Mouse (Mus musculus) embryonic facial prominence, embryonic 15.5 days (tissue): Measurements from ENCODE around the gene Irak1bp1. TPM values are rescaled to one million over a fixed set of nuclear protein-coding genes. Genes with fewer than 3 reads are reported as not detected.

Source experiments
- ATAC-seq: fragments of 200-750 bp; cut with Nextera tagmentation; 2 replicates; pipeline ENCODE4 v1.8.0; 2017; ENCODE audit warnings: low read depth, moderate TSS enrichment; ENCODE audit not compliant: insufficient number of reproducible peaks, low FRiP score, low TSS enrichment
- H3K27ac ChIP-seq: fragments of 300-500 bp; sonication (generic); replicated peaks from 2 replicates; pipeline ENCODE4 v1.5.1; 2015; ENCODE audit warnings: mild to moderate bottlenecking, inconsistent platforms
- H3K27me3 ChIP-seq: fragments of 300-500 bp; sonication (generic); 2 replicates; pipeline ENCODE4 v1.6.1; 2015; ENCODE audit warnings: inconsistent platforms
- H3K36me3 ChIP-seq: fragments of 300-500 bp; sonication (generic); 2 replicates; pipeline ENCODE4 v1.6.1; 2015; ENCODE audit warnings: mild to moderate bottlenecking, inconsistent platforms
- H3K4me1 ChIP-seq: fragments of 300-500 bp; sonication (generic); 2 replicates; pipeline ENCODE4 v1.6.1; 2015; ENCODE audit warnings: inconsistent platforms
- H3K4me2 ChIP-seq: fragments of 300-500 bp; sonication (generic); replicated peaks from 2 replicates; pipeline ENCODE4 v1.6.1; 2015; ENCODE audit warnings: mild to moderate bottlenecking, inconsistent platforms
- H3K4me3 ChIP-seq: fragments of 300-500 bp; sonication (generic); replicated peaks from 2 replicates; pipeline ENCODE4 v1.5.1; 2015; ENCODE audit warnings: mild to moderate bottlenecking, inconsistent platforms
- H3K9ac ChIP-seq: fragments of 300-500 bp; sonication (generic); 2 replicates; pipeline ENCODE4 v1.6.1; 2015; ENCODE audit warnings: inconsistent platforms
- H3K9me3 ChIP-seq: fragments of 300-500 bp; sonication (generic); replicated peaks from 2 replicates; pipeline ENCODE4 v1.6.1; 2016; ENCODE audit warnings: inconsistent platforms
- WGBS: fragments of 180-500 bp; shearing (Covaris S2); methylation state at CpG from one replicate; pipeline ENCODE4 v1.1.7; 2015; 5-methylcytosine and 5-hydroxymethylcytosine counted together
- polyA plus RNA-seq: library from polyadenylated mRNA; unstranded; fragments of >200 nt; fragmentation: Nextera tagmentation; extraction: Ambion mirVana; gene quantifications from 2 replicates; pipeline ENCODE4 v1.2.1, GENCODE M21; 2015

Gene Irak1bp1
- polyA plus RNA-seq, 1 experiment from 2014 or later, result 20.4 TPM

DNA sequence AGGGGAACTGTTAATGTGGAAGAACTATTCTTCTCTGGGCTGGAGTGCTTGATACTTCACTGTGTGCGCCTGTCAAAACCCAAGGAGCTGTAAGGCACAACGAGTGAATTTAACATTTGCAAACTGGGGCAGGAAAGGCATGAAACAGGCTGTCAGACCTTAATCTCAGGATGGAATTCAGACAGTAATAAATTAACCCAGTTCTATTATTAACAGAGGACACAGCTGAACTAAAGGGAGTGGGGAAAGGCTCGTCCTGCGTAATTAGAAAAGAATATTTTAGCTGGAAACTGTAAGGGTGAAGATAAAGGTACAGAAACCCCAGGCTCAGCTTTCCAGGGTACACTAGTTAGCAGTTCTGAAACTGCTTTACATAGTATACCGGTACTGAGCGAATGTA is 6.6 kb downstream of the Irak1bp1 start:
- Histone ChIP-seq H3K4me2 (no peak overlapping the region), H3K36me3 (peaks cover 9% of the 10 kb centered on the region; the same call in 1 of the 2 replicates), H3K9me3 (no peaks in the 10 kb centered on the region), H3K27me3 (no peaks in the 10 kb centered on the region), H3K9ac (no peak overlapping the region), H3K4me1 (no peaks in the 10 kb centered on the region), H3K4me3 (no peak overlapping the region), H3K27ac (no peak overlapping the region)
- 84% methylated on average over 6 of the region's 6 CpGs for WGBS
- no peak for ATAC-seq

DNA sequence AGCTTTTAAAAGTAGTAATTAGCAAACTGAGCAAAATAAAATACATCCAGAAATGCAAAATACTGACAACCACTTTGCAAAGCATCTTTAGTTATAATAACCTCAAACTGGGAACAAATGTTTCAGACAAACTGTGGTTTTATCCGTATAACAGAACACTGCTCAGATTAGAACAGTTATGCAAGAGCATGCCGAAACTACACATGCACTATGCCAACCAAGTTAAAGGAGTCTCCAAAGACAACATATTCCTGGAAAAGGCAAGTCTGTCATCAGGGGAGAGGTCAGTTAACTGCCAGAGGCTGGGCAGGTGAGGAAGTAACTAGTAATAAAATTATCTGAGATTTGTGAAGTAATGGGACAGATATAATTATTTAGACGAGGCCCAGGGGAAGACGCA is 13.3 kb downstream of the Irak1bp1 start:
- Histone ChIP-seq H3K9ac (no peak overlapping the region), H3K4me1 (no peaks in the 10 kb centered on the region), H3K27ac (no peak overlapping the region), H3K27me3 (no peaks in the 10 kb centered on the region), H3K4me3 (no peak overlapping the region), H3K36me3 (peaks cover 9% of the 10 kb centered on the region; the same call in 1 of the 2 replicates), H3K9me3 (no peaks in the 10 kb centered on the region), H3K4me2 (no peak overlapping the region)
- ATAC-seq, result no peak
- 84% methylated on average over 4 of the region's 4 CpGs for WGBS

- Histone ChIP-seq H3K4me2 (no peak overlapping the region), H3K4me1 (no peaks in the 10 kb centered on the region), H3K36me3 (no peaks in the 10 kb centered on the region), H3K27ac (no peak overlapping the region), H3K4me3 (no peak overlapping the region), H3K9ac (no peak overlapping the region), H3K9me3 (no peaks in the 10 kb centered on the region), H3K27me3 (no peaks in the 10 kb centered on the region)
- no peak for ATAC-seq
- WGBS, result 48% methylated on average over 2 of the region's 2 CpGs
Observed at GRCm38 (mm10) chr9:82854040-82854439, 24.7 kb downstream of the Irak1bp1 start.

DNA sequence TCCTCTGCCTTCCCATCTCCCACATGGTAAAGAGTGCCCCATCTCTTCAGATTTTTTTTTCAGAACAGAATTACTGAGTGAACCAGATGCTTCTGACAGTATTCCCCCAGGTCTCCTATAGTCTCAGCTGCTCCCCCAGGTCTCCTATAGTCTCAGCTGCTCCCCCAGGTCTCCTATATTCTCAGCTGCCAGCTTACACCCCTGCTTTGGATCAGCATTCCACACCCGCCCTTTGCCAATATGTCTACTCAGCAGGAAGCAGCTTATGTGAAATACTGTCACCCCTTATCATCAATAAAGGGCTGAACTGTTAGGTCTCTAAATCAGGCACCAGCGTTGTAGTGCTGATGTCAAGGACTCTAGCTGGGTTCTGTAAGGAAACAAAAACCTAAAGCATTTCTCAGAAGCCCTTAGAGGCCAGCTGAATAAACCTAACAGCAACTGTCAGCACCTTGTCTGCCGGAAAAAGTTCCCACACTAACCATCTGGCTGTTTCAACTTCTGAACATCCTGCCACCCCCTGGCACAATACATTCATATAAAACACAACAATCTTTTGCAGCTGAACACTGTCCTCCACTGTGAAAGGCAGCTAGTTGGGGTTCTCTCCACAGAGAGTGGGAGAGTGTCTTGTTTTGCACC is 25.8 kb downstream of the Irak1bp1 start:
- H3K9me3 ChIP-seq, result no peaks in the 10 kb centered on the region
- H3K4me3 ChIP-seq, result no peak overlapping the region
- H3K9ac ChIP-seq, result no peak overlapping the region
- no peaks in the 10 kb centered on the region for H3K27me3 ChIP-seq
- no peak for ATAC-seq
- WGBS, result 38% methylated on average over 3 of the region's 3 CpGs
- no peak overlapping the region for H3K4me2 ChIP-seq
- H3K27ac ChIP-seq, result no peak overlapping the region
- no peaks in the 10 kb centered on the region for H3K4me1 ChIP-seq
- no peaks in the 10 kb centered on the region for H3K36me3 ChIP-seq

DNA sequence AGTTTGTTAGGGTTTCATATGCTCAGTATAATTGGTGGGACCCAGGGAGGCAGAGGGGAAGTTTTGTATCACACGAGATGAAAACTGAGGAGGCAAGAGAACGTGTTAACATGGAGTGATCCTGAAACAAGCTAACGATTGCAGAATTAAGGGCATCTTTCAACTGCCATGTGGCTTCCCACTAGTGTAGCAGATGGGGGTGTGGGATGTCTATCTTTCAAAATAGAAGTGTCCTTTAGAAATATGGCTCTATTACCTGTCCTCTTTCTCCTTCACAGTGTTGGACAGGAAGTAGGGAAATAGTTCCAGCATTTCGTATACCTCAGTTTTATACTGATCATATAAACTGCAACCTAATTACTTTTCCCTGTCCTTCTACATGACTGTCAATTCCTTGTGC is 26.9 kb downstream of the Irak1bp1 start:
- Histone ChIP-seq H3K27ac (no peak overlapping the region), H3K4me1 (0 out of 2 replicates have a peak, but pooled peaks cover 2% of the 10 kb centered on the region), H3K27me3 (no peaks in the 10 kb centered on the region), H3K36me3 (no peaks in the 10 kb centered on the region), H3K4me2 (no peak overlapping the region), H3K9ac (no peak overlapping the region), H3K9me3 (no peaks in the 10 kb centered on the region), H3K4me3 (no peak overlapping the region)
- ATAC-seq, result no peak
- 74% methylated on average over 4 of the region's 4 CpGs for WGBS

GRCm38 (mm10) chr9:82860805-82861204 is 31.5 kb downstream of the Irak1bp1 start:
- ATAC-seq, result no peak
- Histone ChIP-seq H3K27ac (peak overlapping the region; percentile 44; the same call in 1 of the 2 replicates), H3K4me1 (0 out of 2 replicates have a peak, but pooled peaks cover 4% of the 10 kb centered on the region), H3K9ac (no peak overlapping the region), H3K27me3 (no peaks in the 10 kb centered on the region), H3K9me3 (no peaks in the 10 kb centered on the region), H3K36me3 (0 out of 2 replicates have a peak, but pooled peaks cover 3% of the 10 kb centered on the region), H3K4me2 (no peak overlapping the region), H3K4me3 (no peak overlapping the region)
- WGBS, result 54% methylated on average over 2 of the region's 2 CpGs

DNA sequence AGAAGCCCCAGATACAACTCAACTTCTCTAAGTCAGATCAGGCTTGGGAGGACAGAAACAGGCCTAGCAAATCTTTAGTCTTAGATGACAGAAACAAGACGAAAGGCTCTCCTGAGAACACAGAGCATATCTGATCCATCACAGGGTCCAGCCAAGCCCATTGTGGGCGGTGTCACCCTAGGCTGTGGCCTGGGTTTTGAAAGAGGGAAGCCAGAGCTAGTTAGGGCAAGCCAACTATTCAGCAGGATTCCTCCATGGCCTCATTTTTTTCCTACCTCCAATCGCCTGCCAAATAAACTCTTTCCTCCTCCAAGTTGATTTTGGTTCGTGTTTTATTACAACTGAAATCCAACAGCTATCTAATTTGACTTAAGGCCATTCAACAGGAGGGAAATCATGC is 32.0 kb downstream of the Irak1bp1 start:
- Histone ChIP-seq H3K4me1 (0 out of 2 replicates have a peak, but pooled peaks cover 4% of the 10 kb centered on the region), H3K4me3 (no peak overlapping the region), H3K4me2 (no peak overlapping the region), H3K27ac (peak overlapping the region; percentile 44), H3K9ac (no peak overlapping the region), H3K9me3 (no peaks in the 10 kb centered on the region), H3K27me3 (no peaks in the 10 kb centered on the region), H3K36me3 (0 out of 2 replicates have a peak, but pooled peaks cover 3% of the 10 kb centered on the region)
- WGBS, result 55% methylated on average over 4 of the region's 4 CpGs
- no peak for ATAC-seq

DNA sequence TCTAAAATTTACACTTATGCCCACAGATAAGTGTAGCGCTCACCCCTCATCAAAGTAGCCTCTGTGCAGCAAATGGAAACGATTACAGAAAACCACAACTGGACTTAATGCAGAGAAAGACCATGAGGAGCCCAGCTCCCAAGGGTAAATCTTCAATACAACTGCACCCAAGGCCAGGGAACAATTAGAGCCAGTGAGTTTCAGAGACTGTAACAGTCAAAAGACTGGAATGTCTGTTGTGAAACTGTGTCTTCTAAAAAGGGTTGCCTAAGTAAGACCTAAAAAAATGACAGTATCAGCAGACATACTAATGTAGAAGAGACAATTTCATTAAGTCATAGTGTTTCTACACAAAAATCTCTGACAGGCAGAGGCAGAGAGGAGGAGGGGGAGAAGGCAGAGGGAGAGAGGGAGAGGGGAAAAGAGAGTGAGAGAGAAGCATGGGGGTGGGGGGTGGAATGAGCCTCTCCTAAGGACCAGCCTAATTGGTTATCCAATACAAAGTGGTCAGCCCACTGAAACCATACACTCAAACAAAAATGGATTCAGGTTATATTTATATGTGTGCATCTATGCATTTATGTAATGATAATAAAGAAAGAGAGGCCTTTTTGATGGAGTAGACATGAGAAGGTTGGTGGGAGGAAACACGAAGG is 32.6 kb downstream of the Irak1bp1 start:
- no peak overlapping the region for H3K9ac ChIP-seq
- H3K4me1 ChIP-seq, result 0 out of 2 replicates have a peak, but pooled peaks cover 4% of the 10 kb centered on the region
- H3K4me2 ChIP-seq, result no peak overlapping the region
- 0 out of 2 replicates have a peak, but pooled peaks cover 3% of the 10 kb centered on the region for H3K36me3 ChIP-seq
- no peaks in the 10 kb centered on the region for H3K9me3 ChIP-seq
- peak overlapping the region; percentile 44 for H3K27ac ChIP-seq
- no peak overlapping the region for H3K4me3 ChIP-seq
- no peaks in the 10 kb centered on the region for H3K27me3 ChIP-seq
- WGBS, result 72% methylated on average over 3 of the region's 3 CpGs
- no peak for ATAC-seq

DNA sequence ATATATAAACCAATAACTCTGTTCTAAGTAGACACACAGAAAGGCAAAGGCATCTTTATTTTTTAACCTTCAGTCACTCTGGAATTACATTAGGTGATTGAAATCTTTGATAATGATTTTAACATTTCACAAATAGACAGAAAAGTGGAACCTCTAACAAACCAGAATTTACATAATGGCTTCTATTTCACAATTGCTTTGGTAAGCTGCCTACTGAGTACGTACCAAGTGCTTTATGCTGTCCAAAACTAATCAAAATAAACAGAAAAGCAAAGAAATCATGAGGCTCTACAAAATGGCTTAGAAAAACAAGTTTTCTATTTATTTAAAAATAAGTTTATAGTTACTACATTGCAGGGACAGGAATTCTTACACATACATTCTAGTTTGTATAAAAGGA is 36.8 kb downstream of the Irak1bp1 start:
- WGBS, result 78% methylated on average over 1 of the region's 1 CpGs
- Histone ChIP-seq H3K27ac (no peak overlapping the region), H3K4me1 (0 out of 2 replicates have a peak, but pooled peaks cover 3% of the 10 kb centered on the region), H3K9me3 (no peaks in the 10 kb centered on the region), H3K27me3 (no peaks in the 10 kb centered on the region), H3K4me2 (no peak overlapping the region), H3K9ac (no peak overlapping the region), H3K4me3 (no peak overlapping the region), H3K36me3 (peaks cover 5% of the 10 kb centered on the region)
- ATAC-seq, result no peak

DNA sequence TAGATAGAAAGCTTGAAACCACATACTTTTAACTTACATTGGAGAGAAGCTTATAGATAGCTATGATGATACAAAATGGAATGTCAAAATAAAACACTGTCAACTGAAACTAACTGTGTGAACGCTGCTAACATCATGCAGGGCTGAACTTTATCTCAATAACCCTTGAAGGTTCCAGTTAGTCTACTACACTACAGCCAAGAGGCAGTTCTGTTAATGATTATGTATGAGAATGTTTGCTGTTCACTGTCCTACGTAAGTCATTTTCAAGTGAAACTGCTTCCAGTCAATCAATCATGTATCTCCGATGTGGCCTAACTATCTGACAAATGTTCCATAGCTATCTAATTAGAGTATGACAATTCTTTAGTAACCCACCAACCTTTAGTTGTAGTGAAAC is 38.4 kb downstream of the Irak1bp1 start:
- Histone ChIP-seq H3K36me3 (peaks cover 11% of the 10 kb centered on the region), H3K4me2 (no peak overlapping the region), H3K4me1 (no peaks in the 10 kb centered on the region), H3K27ac (no peak overlapping the region), H3K27me3 (no peaks in the 10 kb centered on the region), H3K9ac (no peak overlapping the region), H3K4me3 (no peak overlapping the region), H3K9me3 (no peaks in the 10 kb centered on the region)
- ATAC-seq, result no peak
- WGBS, result 77% methylated on average over 3 of the region's 3 CpGs

- no peak overlapping the region for H3K27ac ChIP-seq
- peaks cover 50% of the 10 kb centered on the region for H3K36me3 ChIP-seq
- no peaks in the 10 kb centered on the region for H3K9me3 ChIP-seq
- WGBS, result 88% methylated on average over 1 of the region's 1 CpGs
- H3K27me3 ChIP-seq, result no peaks in the 10 kb centered on the region
- no peaks in the 10 kb centered on the region for H3K4me1 ChIP-seq
- no peak for ATAC-seq
- H3K4me3 ChIP-seq, result no peak overlapping the region
- H3K4me2 ChIP-seq, result no peak overlapping the region
- H3K9ac ChIP-seq, result no peak overlapping the region
Observed at GRCm38 (mm10) chr9:82877078-82877477, 47.7 kb downstream of the Irak1bp1 start.
